Mouse (Mus musculus) left cerebral cortex, adult 2 months (tissue): ENCODE data around the gene Chaf1b. TPM values are rescaled to one million over a fixed set of nuclear protein-coding genes. Genes with fewer than 3 reads are reported as not detected.

Experiments
- DNase-seq, 2 experiments: peaks; one replicate each; pipeline ENCODE4 v3.0.0; 2021 to 2022; ENCODE audit warnings: low spot score in 2 of 2, mixed read lengths in 1 of 2; ENCODE audit errors: extremely low spot score in 1 of 2
- H3K27ac ChIP-seq: fragments of 200-600 bp; 2 replicates; pipeline ENCODE4 v1.8.1; 2022
- H3K4me3 ChIP-seq: fragments of 200-600 bp; 2 replicates; pipeline ENCODE4 v1.8.1; 2022
- CTCF ChIP-seq: fragments of 200-600 bp; IDR thresholded peaks from 2 replicates; pipeline ENCODE4 v1.8.1; 2022; ENCODE audit warnings: antibody characterized with exemption, mild to moderate bottlenecking, moderate library complexity
- intact Hi-C: fragments of 180-260 bp; cut with DNase I; formaldehyde crosslinking; loops from one replicate; pipeline ENCODE4 v1.15.1; 2025
- long read RNA-seq, 2 experiments: library from polyadenylated mRNA; stranded (forward); transcript quantifications; one replicate each; pipeline ENCODE4 v2.0.0; 2021; ENCODE audit warnings: borderline mapping rate in 2 of 2
- total RNA-seq, 2 experiments: library from RNA; stranded (reverse); gene quantifications; 2 replicates each; pipeline ENCODE4 v1.2.3; 2021

Chaf1b gene
- total RNA-seq: 1 to 10 TPM in 1 of 2 experiments, under 1 TPM in 1; 0.79 to 1.0 TPM
- long read RNA-seq, experiment 1, partial matches to known transcripts: 0 of 1 reads
- long read RNA-seq, experiment 1, other reads (novel, unspliced or antisense): 0 of 1 reads
- long read RNA-seq, experiment 2, partial matches to known transcripts: 0 of 1 reads
- long read RNA-seq, experiment 2, other reads (novel, unspliced or antisense): 0 of 1 reads

- DNase-seq: peak; percentile 91 to 93
- intact Hi-C loops: no loop called here
Observed at GRCm38 (mm10) chr16:93883423-93884085, at the start of gene Chaf1b. Chaf1b (plus strand) TSS chr16:93883901.

DNA sequence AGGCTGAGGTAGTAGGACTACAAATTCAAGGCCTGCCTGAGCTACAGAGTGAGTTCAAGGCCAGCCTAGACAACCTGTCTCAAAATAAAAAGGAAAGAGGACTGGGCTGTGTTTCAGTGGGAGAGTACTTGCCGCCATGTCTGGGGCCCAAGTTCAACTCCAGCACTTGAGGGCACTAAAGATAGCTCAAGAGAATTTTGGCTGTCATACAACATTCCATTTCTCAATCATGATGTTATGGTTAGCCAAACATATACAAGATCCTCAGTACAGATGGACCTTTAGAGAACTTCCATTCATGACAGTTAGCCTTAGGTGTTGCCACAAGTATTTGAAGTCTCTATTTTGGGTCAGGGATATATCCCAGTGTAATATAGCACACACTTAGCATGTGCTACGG, 49.6 kb upstream of the Chaf1b start:
- intact Hi-C loops: no loop called here
- H3K27ac ChIP-seq: no peak overlapping the region
- H3K4me3 ChIP-seq: no peak overlapping the region
- no peak for DNase-seq
- TF ChIP-seq CTCF: no peak

More at GRCm38 (mm10) chr16:93883423-93884085, at the start of gene Chaf1b:
- peak within 1 kb of the TSS; percentile 67 for H3K4me3 ChIP-seq
- peak; percentile 14 for TF ChIP-seq CTCF
- no peak within 1 kb of the TSS for H3K27ac ChIP-seq

GRCm38 (mm10) chr16:93839049-93839448, 44.7 kb upstream of the Chaf1b start:
- no peak for DNase-seq
- intact Hi-C loops: no loop called here
- no peak overlapping the region for H3K4me3 ChIP-seq
- TF ChIP-seq CTCF: no peak
- H3K27ac ChIP-seq: no peak overlapping the region

DNA sequence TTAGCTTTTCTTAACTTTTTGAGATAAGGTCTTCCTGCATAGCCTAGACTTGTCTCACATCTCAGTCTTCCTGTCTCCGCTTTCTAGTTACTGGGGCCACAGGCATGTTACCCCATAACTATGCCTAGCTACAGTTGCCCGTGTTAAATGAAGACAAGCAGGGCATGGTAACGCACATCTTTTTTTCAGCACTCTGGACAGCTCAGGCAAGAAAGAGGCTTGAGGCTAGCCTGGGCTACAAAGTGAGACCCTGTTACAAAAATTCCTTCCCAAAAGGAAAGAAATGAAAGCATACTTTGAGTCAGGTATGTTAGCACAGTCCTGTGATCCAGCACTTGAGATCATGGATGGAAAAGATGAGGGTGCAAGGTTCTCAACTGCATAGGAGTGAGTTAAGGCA, 33.2 kb upstream of the Chaf1b start:
- TF ChIP-seq CTCF: no peak
- intact Hi-C loops: no loop called here

DNA sequence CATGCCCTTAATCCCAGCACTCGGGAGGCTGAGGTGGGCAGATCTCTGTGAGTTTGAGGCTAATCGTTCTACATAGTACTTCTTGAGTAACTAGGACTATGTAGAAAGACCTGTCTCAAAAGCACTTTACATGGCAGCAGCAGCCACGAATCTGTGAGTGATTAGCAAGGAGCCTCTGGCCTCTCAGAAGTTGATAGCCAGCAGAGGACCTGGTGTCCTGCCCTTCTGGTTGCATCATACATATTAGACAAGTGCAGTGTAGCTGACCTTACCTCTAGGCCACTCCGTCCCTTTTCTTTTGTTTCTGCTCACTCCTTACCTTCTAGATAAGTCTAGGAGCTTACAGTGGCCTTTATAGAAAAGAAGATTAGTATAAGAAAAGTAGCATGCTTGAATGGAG, 23.7 kb upstream of the Chaf1b start:
- H3K4me3 ChIP-seq: no peak overlapping the region
- no peak for TF ChIP-seq CTCF
- intact Hi-C loops: no loop called here
- H3K27ac ChIP-seq: no peak overlapping the region
- no peak for DNase-seq

More for the DNA sequence above, 33.2 kb upstream of the Chaf1b start:
- Histone ChIP-seq H3K4me3 (no peak overlapping the region), H3K27ac (no peak overlapping the region)
- DNase-seq: no peak

DNA sequence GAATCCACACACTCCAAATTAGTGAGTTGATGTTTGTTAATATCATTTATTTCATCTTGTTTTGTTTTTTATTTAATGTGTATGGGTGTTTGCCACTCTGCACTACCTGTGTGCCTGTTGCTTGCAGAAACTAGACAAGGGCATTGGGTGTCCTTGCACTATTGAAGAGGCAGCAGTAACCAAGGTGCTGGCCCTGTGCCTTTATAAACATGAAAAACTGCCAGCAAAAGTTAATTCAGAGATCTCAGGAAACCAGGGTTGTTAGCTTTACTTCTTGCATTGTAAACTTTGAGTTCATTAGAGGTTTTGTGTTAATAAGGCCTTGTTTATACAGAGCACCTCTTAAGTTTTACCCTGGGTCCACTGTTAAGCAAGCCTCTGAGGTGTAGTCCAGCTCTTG, 23.0 kb upstream of the Chaf1b start:
- no peak overlapping the region for H3K27ac ChIP-seq
- intact Hi-C loops: no loop called here
- no peak overlapping the region for H3K4me3 ChIP-seq
- TF ChIP-seq CTCF: no peak
- no peak for DNase-seq

- intact Hi-C loops: no loop called here
- H3K4me3 ChIP-seq: no peak overlapping the region
- TF ChIP-seq CTCF: no peak
- no peak overlapping the region for H3K27ac ChIP-seq
- DNase-seq: no peak
Observed at GRCm38 (mm10) chr16:93874841-93875240, 8.9 kb upstream of the Chaf1b start.

- DNase-seq: no peak
- intact Hi-C loops: no loop called here
- Histone ChIP-seq H3K27ac (no peak overlapping the region), H3K4me3 (no peak overlapping the region)
- no peak for TF ChIP-seq CTCF
Observed at GRCm38 (mm10) chr16:93877612-93878380, 5.9 kb upstream of the Chaf1b start.

DNA sequence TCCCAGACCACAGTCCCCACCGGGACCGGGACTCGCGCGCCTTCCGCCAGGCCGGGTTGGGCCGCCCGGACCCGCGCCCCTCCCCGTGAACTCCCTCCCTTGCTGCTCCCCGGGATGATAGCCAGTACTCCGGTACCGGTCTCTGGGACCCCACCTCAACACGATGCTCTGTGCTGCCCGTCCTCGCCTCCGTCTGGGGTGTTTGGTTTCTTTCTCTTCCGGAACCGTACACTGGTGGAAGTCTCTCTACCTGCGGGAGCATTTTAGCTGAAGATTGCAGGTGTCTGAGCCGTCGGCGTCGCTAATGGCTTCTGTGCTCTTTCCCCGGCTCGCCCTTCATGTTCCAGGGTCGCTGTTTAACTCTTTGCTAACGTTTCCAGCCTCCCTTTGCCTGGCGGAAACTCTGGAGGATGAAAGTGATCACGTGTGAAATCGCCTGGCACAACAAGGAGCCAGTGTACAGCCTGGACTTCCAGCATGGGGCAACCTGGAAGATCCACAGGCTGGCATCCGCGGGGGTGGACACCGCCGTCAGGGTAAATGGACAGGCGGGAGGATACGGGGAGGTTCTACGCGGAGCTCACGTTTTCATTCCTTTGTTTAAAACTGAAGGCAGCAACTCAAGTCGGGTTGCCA, 503 bp downstream of the Chaf1b start:
- intact Hi-C loops: no loop called here
- no peak for TF ChIP-seq CTCF

DNA sequence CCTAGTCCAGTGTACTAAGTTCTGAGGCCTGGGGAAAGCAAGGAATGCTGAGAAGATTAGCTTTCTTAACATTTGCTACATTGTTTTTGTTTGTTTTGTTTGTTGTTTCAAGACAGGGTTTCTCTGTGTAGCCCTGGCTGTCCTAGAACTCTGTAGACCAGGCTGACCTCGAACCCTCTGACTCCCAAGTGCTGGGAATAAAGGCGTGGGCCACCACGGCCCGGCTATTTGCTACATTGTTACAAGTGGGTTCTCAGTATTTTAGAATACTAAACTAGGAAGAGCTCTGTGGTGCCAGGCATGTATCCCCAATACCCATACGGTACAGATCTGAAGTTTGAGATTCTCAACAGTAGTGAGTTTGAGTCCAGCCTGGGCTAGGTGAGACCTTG, 1.0 kb downstream of the Chaf1b start:
- DNase-seq: no peak
- Histone ChIP-seq H3K27ac (no peak overlapping the region), H3K4me3 (peak overlapping the region; percentile 67; the same call in 1 of the 2 replicates)
- intact Hi-C loops: no loop called here
- TF ChIP-seq CTCF: no peak

More for the DNA sequence above, 503 bp downstream of the Chaf1b start:
- no peak for DNase-seq
- no peak overlapping the region for H3K27ac ChIP-seq
- peak overlapping the region; percentile 67 for H3K4me3 ChIP-seq

DNA sequence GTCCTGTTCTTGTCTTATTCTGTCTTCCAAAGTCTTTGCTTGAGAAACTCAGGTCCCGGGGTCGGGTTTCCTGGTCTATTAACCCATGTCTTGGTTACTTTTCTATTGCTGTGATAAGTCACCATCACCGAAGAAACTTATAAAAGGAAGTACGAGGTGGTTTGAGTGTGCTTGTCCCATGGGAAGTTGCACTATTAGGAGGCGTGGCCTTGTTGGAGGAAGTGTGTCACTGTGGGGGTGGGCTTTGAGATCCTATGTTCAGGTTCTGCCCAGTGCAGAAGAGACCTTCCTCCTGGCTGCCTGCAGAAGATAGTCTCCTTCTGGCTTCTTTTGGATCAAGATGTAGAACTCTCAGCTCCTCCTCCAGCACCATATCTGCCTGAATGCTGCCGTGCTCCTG, 4.8 kb downstream of the Chaf1b start:
- intact Hi-C loops: no loop called here

DNA sequence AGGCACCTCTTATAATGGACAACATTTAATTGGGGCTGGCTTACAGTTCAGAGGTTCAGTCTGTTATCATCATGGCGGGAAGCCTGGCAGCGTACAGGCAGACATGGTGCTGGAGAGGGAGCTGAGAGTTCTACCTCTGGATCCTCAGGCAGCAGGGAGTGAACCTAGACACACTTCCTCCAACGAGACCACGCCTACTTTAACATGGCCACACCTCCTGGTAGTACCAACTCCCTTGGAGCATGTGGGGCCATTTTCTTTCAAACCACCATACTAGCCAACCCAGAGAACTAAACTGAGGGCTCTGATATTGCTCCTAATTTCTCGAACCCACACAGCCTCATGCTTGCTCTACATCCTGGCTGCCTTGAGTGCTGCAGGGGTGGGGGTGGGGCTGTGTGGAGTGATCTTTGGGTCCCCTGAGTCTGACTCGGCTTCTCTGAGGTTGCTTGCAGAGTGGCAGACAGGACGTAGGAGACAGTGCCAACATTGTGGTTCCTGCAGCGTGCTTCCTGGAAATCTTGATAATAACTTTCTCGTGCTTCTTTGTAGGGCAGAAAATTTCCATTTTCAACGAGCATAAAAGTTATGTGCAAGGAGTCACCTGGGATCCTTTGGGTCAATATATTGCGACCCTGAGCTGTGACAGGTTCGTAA, 7.4 kb downstream of the Chaf1b start:
- Histone ChIP-seq H3K27ac (no peak overlapping the region), H3K4me3 (no peak overlapping the region)
- no peak for DNase-seq
- intact Hi-C loops: no loop called here
- no peak for TF ChIP-seq CTCF

More for the DNA sequence above, 4.8 kb downstream of the Chaf1b start:
- no peak for TF ChIP-seq CTCF
- H3K27ac ChIP-seq: no peak overlapping the region
- H3K4me3 ChIP-seq: no peak overlapping the region
- no peak for DNase-seq
